Mouse (Mus musculus): Measurements from ENCODE around the gene Vmn1r112.
"Not testable (repeated sequence)": the region's sequence is repeated elsewhere in the genome, so short reads cannot be mapped to it uniquely, and the experiment has no call there.

The Vmn1r112 gene

DNA sequence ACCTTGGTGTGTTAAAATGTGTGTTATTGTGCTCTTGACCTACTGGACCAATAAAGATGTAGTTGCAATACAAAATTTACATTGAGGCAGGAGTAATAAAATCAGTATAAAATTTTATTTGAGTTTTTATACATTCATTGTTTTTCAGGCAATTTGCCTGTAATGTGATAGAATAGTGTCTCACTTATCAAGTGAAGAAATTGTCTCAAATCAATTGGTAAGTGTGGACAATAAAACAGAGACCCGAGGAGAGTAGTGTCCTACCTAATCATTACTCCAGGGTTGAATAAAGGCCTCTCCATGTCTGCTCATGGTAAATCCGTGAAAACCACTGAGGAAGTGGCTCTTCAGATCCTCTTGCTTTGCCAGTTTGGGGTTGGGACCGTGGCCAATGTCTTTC is at the start of gene Vmn1r112:
Vmn1r112 (plus strand) TSS at position 301 of the 400 bp plus-strand sequence.
- not testable (repeated sequence) for DNase-seq (ENCODE audit: low spot score in 2 of 2)

DNA sequence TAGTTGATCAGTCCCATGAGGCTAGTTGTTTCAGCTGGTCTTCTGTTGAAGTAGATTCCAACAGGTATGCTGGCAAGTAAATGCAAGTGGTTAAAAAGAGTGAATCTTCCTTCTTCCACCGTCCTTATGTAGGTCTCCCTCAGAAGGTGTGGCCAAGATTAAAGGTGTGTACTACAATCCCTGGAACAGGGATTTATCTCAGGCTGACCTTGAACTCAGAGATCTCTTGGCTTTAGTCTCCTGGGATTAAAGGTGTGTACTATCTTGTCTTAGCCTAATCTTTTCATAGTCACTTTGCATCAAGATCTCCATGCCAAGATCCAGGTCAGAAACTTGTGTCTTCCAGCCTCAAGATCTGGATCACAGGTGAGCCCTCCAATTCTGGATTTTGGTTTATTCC is 40.5 kb upstream of the Vmn1r112 start, which contains the start of gene Gm10668:
Gm10668 (minus strand) TSS at position 101 of the 400 bp plus-strand sequence.
- not testable (repeated sequence) for DNase-seq (ENCODE audit: low spot score in 2 of 2)

DNA sequence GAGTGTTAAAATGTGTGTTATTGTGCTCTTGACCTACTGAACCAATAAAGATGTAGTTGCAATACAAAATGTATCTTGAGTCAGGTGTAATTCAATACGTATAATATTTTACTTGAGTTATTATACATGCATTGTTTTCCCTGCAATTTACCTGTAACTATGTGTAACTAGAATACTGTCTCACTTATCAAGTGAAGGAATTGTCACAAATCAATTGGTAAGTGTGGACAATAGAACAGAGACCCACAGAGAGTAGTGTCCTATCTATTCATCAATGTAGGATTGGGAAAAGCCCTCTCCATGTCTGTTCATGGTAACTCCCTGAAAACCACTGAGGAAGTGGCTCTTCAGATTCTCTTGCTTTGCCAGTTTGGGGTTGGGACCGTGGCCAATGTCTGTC is 16.0 kb downstream of the Vmn1r112 start, which contains the start of gene Vmn1r113:
Vmn1r113 (plus strand) TSS at position 301 of the 400 bp plus-strand sequence.
- not testable (repeated sequence) for DNase-seq (ENCODE audit: low spot score in 2 of 2)

DNA sequence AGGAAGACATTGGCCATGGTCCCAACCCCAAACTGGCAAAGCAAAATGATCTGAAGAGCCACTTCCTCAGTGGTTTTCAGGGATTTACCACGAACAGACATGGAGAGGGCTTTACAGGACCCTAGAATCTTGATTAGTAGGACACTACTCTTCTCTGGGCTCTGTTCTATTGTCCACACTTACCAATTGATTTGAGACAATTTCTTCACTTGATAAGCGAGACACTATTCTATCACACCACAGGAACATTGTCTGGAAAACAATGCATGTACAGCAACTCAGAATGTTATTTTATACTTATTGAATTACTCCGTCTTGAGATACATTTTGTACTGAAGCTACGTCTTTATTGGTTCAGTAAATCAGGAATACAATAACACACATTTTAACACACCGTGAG is 41.1 kb downstream of the Vmn1r112 start, which contains the start of gene Vmn1r114:
Vmn1r114 (minus strand) TSS at position 101 of the 400 bp plus-strand sequence.
- DNase-seq (ENCODE audit: low spot score in 2 of 2): not testable (repeated sequence)

Measured in frontal cortex, postnatal 14 days (tissue).